ENCODE assay signal across 10 mouse cellular contexts in genomic region chr4:150119055-150119454, GRCm38 (mm10). TPM values are rescaled to one million over a fixed set of nuclear protein-coding genes. Genes with fewer than 3 reads are reported as not detected.
A peak's percentile ranks its signal among the peaks of the same experiment; 100 is the strongest.
DNase-seq lines count a peak whose midpoint lies in the region; ATAC-seq lines count a peak whose summit lies in the region.
"Had no signal": no experiment of that assay in that cellular context is flagged by ENCODE, and none has a peak within 500 bp of the region (broad histone marks: within the 10 kb centered on the region; RNA-seq: fewer than 3 reads in every experiment).

Slc2a5 (plus strand) TSS chr4:150119283.

- H3K4me1 ChIP-seq in kidney, embryonic 14.5 days (ENCODE audit: control insufficient read depth, insufficient read depth, low read length) = peaks cover 9% of the 10 kb centered on the region; the same call in 1 of the 2 replicates
- no peaks in the 10 kb centered on the region for H3K4me1 ChIP-seq in brown adipose tissue, adult 24 weeks (ENCODE audit: control insufficient read depth, insufficient read depth, insufficient read length, low read length)
- peaks cover 18% of the 10 kb centered on the region for H3K4me1 ChIP-seq in hindbrain, embryonic 15.5 days (replicated peaks)

- H3K27me3 ChIP-seq in kidney, embryonic 14.5 days (ENCODE audit: control insufficient read depth, insufficient read depth, low read length) = no peaks in the 10 kb centered on the region; the same call in 1 of the 2 replicates
- H3K27me3 ChIP-seq in hindbrain, embryonic 15.5 days = no peaks in the 10 kb centered on the region

- no peaks in the 10 kb centered on the region for H3K36me3 ChIP-seq in kidney, embryonic 14.5 days (ENCODE audit: control insufficient read depth, insufficient read depth, low read length)
- no peaks in the 10 kb centered on the region for H3K36me3 ChIP-seq in hindbrain, embryonic 15.5 days

- no peak within 1 kb of the TSS; the same call in 1 of the 2 replicates for H3K27ac ChIP-seq in kidney, embryonic 14.5 days (ENCODE audit: low read depth, low read length)
- no peak within 1 kb of the TSS for H3K27ac ChIP-seq in brown adipose tissue, adult 24 weeks (replicated peaks; ENCODE audit: low read depth, low read length)
- no peak within 1 kb of the TSS for H3K27ac ChIP-seq in hindbrain, embryonic 15.5 days (replicated peaks)

- peak within 1 kb of the TSS; percentile 20; the same call in 1 of the 2 replicates for H3K4me3 ChIP-seq in kidney, embryonic 14.5 days (ENCODE audit: low read length)
- H3K4me3 ChIP-seq in brown adipose tissue, adult 24 weeks (ENCODE audit: insufficient read depth, low read depth, low read length) = no peak within 1 kb of the TSS
- peak within 1 kb of the TSS; percentile 7; the same call in 1 of the 2 replicates for H3K4me3 ChIP-seq in hindbrain, embryonic 15.5 days
- H3K4me3 ChIP-seq: erythroblast, embryonic 14.5 days had no signal

- peak within 1 kb of the TSS; percentile 46 for H3K4me2 ChIP-seq in kidney, embryonic 14.5 days (replicated peaks; ENCODE audit: low read depth, low read length)
- peak within 1 kb of the TSS; percentile 44 for H3K4me2 ChIP-seq in hindbrain, embryonic 15.5 days

- peak; percentile 61 for ATAC-seq in kidney, embryonic 14.5 days (ENCODE audit: low FRiP score, low TSS enrichment)
- ATAC-seq in hindbrain, embryonic 15.5 days (ENCODE audit: low FRiP score, low read depth) = peak; percentile 21; the same call in 1 of the 2 replicates
- ATAC-seq in megakaryocyte, adult 5-6 weeks (ENCODE audit: poor library complexity, severe bottlenecking) = no peak
- ATAC-seq in monocyte, adult 5-6 weeks (replicated peaks; ENCODE audit: insufficient number of reproducible peaks, low FRiP score, low TSS enrichment, poor library complexity, severe bottlenecking) = no peak

- no peaks in the 10 kb centered on the region for H3K9me3 ChIP-seq in kidney, embryonic 14.5 days (ENCODE audit: control insufficient read depth, low read length)
- H3K9me3 ChIP-seq in hindbrain, embryonic 15.5 days = no peaks in the 10 kb centered on the region

- 4% methylated on average over 15 of the region's 15 CpGs for WGBS in kidney, embryonic 14.5 days
- WGBS in hindbrain, embryonic 15.5 days = 10% methylated on average over 15 of the region's 15 CpGs

- no peak for DNase-seq in kidney, adult 9 months
- peak; percentile 53 for DNase-seq in neural tube, embryonic 10.5 days (ENCODE audit: extremely low spot score, low spot score)
- DNase-seq in frontal cortex, postnatal 14 days (ENCODE audit: low spot score in 2 of 2) = no peak

- peak within 1 kb of the TSS; percentile 50; the same call in 1 of the 2 replicates for H3K9ac ChIP-seq in kidney, embryonic 14.5 days (ENCODE audit: low read depth, low read length)
- H3K9ac ChIP-seq in hindbrain, embryonic 15.5 days = no peak within 1 kb of the TSS

RNA-seq across cellular contexts. Expression of gene Slc2a5, which starts in this region (rescaled TPM):
- 0.91 and 2.2 TPM in 2 replicates for polyA plus RNA-seq in kidney, embryonic 14.5 days (2014; fragmentation: Nextera tagmentation; extraction: Ambion mirVana)
- polyA plus RNA-seq in brown adipose tissue, adult 24 weeks (2012; ENCODE audit: insufficient read depth, insufficient read length, missing spikeins) = 46.1 and 72.4 TPM in 2 replicates
- 2.2 TPM in 2 replicates for polyA plus RNA-seq in hindbrain, embryonic 15.5 days (2015; fragmentation: Nextera tagmentation; extraction: Ambion mirVana)
- total RNA-seq in megakaryocyte, adult 5-6 weeks (2015) = not detected in 2 replicates
- 0.11 TPM in 1 of 2 replicates, not detected in the other for total RNA-seq in megakaryocyte, adult 5-6 weeks (2017)
- 0.10 TPM in 1 of 3 replicates, not detected in the others for total RNA-seq in monocyte, adult 5-6 weeks (2017)
- total RNA-seq: megakaryocyte progenitor cell, adult 5-6 weeks had no signal
- polyA plus RNA-seq: erythroblast, embryonic 14.5 days had no signal

Comparison
In these comparisons a context has a peak if more than half of its experiments do, and no peak if none do; other contexts are left out.
1. RNA of gene Slc2a5 (polyA plus RNA-seq): 46.1 to 72.4 TPM in brown adipose tissue, adult 24 weeks; 0.91 to 2.2 TPM in kidney, embryonic 14.5 days and 2.2 TPM in hindbrain, embryonic 15.5 days; every median in the first group is over 10 times any median in the second.
2. ATAC-seq: peak in kidney, embryonic 14.5 days (single experiment) and hindbrain, embryonic 15.5 days (single experiment); none in megakaryocyte, adult 5-6 weeks (single experiment) and monocyte, adult 5-6 weeks (single experiment).